Mouse (Mus musculus): ENCODE results near the gene Rbm24. TPM values are rescaled to one million over a fixed set of nuclear protein-coding genes. Genes with fewer than 3 reads are reported as not detected.

Rbm24 gene
- polyA plus RNA-seq, 1 experiment: not detected

- WGBS: 91% methylated on average over 7 of the region's 7 CpGs
- no peak overlapping the region for H3K4me3 ChIP-seq (ENCODE audit: insufficient read depth, low read depth, low read length)
- TF ChIP-seq CTCF (IDR thresholded peaks at IDR 0.05; ENCODE audit: insufficient read depth, low read depth, low read length) (no peak), POLR2A (IDR thresholded peaks at IDR 0.05; ENCODE audit: insufficient read depth, low read depth, low read length) (no peak)
- H3K4me1 ChIP-seq (ENCODE audit: control insufficient read depth, insufficient read depth, low read length): no peaks in the 10 kb centered on the region
- H3K27ac ChIP-seq (ENCODE audit: insufficient read depth, low read depth, low read length): no peak overlapping the region
Measured at GRCm38 (mm10) chr13:46450623-46451022, 32.4 kb downstream of the Rbm24 start.

DNA sequence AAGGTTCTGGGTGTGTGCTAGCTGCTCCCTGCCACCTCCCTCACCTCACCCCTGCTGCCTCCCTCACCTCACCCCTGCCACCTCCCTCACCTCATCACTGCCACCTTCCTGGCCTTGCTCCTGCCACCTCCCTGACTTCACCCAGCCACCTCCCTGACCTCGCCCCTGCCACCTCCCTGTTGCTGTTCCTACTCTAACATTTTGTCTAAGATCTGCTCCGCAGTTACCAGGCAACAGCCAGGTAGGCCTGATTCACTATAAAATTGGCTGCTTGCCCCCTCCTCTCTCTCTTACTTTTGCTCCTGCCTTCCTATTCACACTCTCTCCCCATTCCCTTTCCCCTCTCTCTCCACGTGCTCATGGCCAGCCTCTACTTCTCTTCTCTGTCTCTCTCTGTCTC lies 33.3 kb downstream of the Rbm24 start:
- H3K27ac ChIP-seq (ENCODE audit: insufficient read depth, low read depth, low read length): no peak overlapping the region
- no peak overlapping the region for H3K4me3 ChIP-seq (ENCODE audit: insufficient read depth, low read depth, low read length)
- TF ChIP-seq CTCF (IDR thresholded peaks at IDR 0.05; ENCODE audit: insufficient read depth, low read depth, low read length): no peak
- no peak for TF ChIP-seq POLR2A (IDR thresholded peaks at IDR 0.05; ENCODE audit: insufficient read depth, low read depth, low read length)
- WGBS: 67% methylated on average over 3 of the region's 3 CpGs
- H3K4me1 ChIP-seq (ENCODE audit: control insufficient read depth, insufficient read depth, low read length): no peaks in the 10 kb centered on the region

DNA sequence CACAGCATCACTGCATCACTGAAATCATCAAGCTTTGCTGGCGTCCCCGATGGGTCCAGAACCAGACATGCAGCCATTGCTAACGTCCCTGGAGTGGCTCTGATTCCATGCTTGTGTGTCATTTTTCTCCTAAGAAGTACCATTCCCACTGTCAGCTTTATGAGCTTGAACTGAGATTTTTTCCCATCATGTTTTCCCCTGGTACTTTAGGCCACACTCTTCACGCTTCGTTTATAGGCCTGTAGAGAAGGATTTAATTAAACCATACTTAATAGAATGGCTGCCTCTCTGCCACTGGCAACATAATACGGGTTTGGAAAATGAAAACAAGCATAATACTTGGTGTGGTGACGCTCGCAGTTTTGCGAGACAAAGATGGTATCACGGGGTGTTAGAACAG lies 41.3 kb downstream of the Rbm24 start:
- Histone ChIP-seq H3K4me1 (ENCODE audit: control insufficient read depth, insufficient read depth, low read length) (no peaks in the 10 kb centered on the region), H3K27ac (ENCODE audit: insufficient read depth, low read depth, low read length) (no peak overlapping the region), H3K4me3 (ENCODE audit: insufficient read depth, low read depth, low read length) (no peak overlapping the region)
- TF ChIP-seq POLR2A (IDR thresholded peaks at IDR 0.05; ENCODE audit: insufficient read depth, low read depth, low read length) (no peak), CTCF (IDR thresholded peaks at IDR 0.05; ENCODE audit: insufficient read depth, low read depth, low read length) (no peak)
- WGBS: 69% methylated on average over 10 of the region's 10 CpGs

GRCm38 (mm10) chr13:46462280-46462679 lies 44.0 kb downstream of the Rbm24 start:
- no peak for TF ChIP-seq CTCF (IDR thresholded peaks at IDR 0.05; ENCODE audit: insufficient read depth, low read depth, low read length)
- no peak for TF ChIP-seq POLR2A (IDR thresholded peaks at IDR 0.05; ENCODE audit: insufficient read depth, low read depth, low read length)
- WGBS: 96% methylated on average over 4 of the region's 4 CpGs
- no peak overlapping the region for H3K4me3 ChIP-seq (ENCODE audit: insufficient read depth, low read depth, low read length)
- H3K27ac ChIP-seq (ENCODE audit: insufficient read depth, low read depth, low read length): no peak overlapping the region
- H3K4me1 ChIP-seq (ENCODE audit: control insufficient read depth, insufficient read depth, low read length): no peaks in the 10 kb centered on the region

- peaks cover 3% of the 10 kb centered on the region; the same call in 1 of the 2 replicates for H3K4me1 ChIP-seq (ENCODE audit: control insufficient read depth, insufficient read depth, low read length)
- H3K27ac ChIP-seq (ENCODE audit: insufficient read depth, low read depth, low read length): no peak overlapping the region
- 75% methylated on average over 3 of the region's 3 CpGs for WGBS
- H3K4me3 ChIP-seq (ENCODE audit: insufficient read depth, low read depth, low read length): no peak overlapping the region
- no peak for TF ChIP-seq CTCF (IDR thresholded peaks at IDR 0.05; ENCODE audit: insufficient read depth, low read depth, low read length)
- no peak for TF ChIP-seq POLR2A (IDR thresholded peaks at IDR 0.05; ENCODE audit: insufficient read depth, low read depth, low read length)
Measured at GRCm38 (mm10) chr13:46463764-46464163, 45.5 kb downstream of the Rbm24 start.

- H3K27ac ChIP-seq (ENCODE audit: insufficient read depth, low read depth, low read length): no peak overlapping the region
- 58% methylated on average over 8 of the region's 8 CpGs for WGBS
Measured at GRCm38 (mm10) chr13:46468251-46468650, 50.0 kb downstream of the Rbm24 start.

DNA sequence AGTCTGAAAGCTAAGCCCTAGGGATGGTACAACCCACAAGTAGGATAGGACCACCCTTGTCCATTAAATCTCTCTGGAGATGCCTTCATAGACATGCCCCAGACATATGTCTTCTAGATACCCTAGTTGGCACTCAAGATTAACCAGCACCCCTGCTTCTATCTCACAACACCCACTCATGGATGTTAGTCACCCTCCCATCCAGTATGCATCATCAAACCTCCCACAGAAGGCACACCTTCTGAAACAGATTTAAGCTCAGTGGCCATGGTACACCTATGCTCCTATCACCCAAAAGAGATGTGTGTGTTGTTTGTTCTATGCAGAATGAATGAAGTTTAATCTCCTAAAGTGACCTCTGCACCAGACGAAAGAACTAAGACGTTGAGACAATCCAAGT lies 51.3 kb downstream of the Rbm24 start:
- no peak overlapping the region for H3K27ac ChIP-seq (ENCODE audit: insufficient read depth, low read depth, low read length)
- no peak overlapping the region for H3K4me3 ChIP-seq (ENCODE audit: insufficient read depth, low read depth, low read length)
- H3K4me1 ChIP-seq (ENCODE audit: control insufficient read depth, insufficient read depth, low read length): peaks cover 3% of the 10 kb centered on the region; the same call in 1 of the 2 replicates
- no peak for TF ChIP-seq CTCF (IDR thresholded peaks at IDR 0.05; ENCODE audit: insufficient read depth, low read depth, low read length)
- TF ChIP-seq POLR2A (IDR thresholded peaks at IDR 0.05; ENCODE audit: insufficient read depth, low read depth, low read length): no peak
- WGBS: 99% methylated on average over 2 of the region's 2 CpGs

More at GRCm38 (mm10) chr13:46468251-46468650, 50.0 kb downstream of the Rbm24 start:
- H3K4me3 ChIP-seq (ENCODE audit: insufficient read depth, low read depth, low read length): no peak overlapping the region
- no peak for TF ChIP-seq POLR2A (IDR thresholded peaks at IDR 0.05; ENCODE audit: insufficient read depth, low read depth, low read length)
- TF ChIP-seq CTCF (IDR thresholded peaks at IDR 0.05; ENCODE audit: insufficient read depth, low read depth, low read length): no peak
- H3K4me1 ChIP-seq (ENCODE audit: control insufficient read depth, insufficient read depth, low read length): peaks cover 3% of the 10 kb centered on the region; the same call in 1 of the 2 replicates

Other genes starting within 250 kb of the Rbm24 start
- gene Stmnd1, start 144.7 kb upstream of the Rbm24 start, polyA plus RNA-seq (2012; ENCODE audit: insufficient read depth, insufficient read length, low replicate concordance, missing spikeins): not detected in 2 replicates
- not detected in 2 replicates for gene Cap2, start 83.4 kb downstream of the Rbm24 start, polyA plus RNA-seq (2012; ENCODE audit: insufficient read depth, insufficient read length, low replicate concordance, missing spikeins)

Measured in olfactory bulb, adult 2 months (tissue).